ENCODE assay signal across 19 mouse cellular contexts in the genomic region with DNA sequence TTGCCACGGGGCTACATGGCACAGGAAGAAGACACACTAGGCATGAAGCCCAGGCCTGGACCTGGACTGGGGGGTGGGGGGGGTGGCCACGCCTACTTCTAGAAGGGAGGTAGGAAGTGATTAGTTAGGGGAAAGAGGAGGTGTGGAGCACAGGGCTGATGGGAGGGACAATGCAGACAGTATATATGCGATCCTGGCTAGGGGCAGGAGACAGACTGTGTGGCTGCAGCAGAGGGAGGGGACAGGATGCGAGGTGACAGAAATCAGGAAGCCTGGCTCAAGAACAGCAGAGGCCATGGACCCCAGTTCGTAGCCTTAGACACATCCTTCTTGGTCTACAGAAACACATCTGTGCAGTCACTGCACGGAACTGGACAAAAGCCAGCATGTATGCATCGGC. TPM values are rescaled to one million over a fixed set of nuclear protein-coding genes. Genes with fewer than 3 reads are reported as not detected.
DNase-seq lines count a peak whose midpoint lies in the region; ATAC-seq and TF ChIP-seq lines count a peak whose summit lies in the region.
"Had no signal": no experiment of that assay in that cellular context is flagged by ENCODE, and none has a peak within 500 bp of the region (broad histone marks: within the 10 kb centered on the region; RNA-seq: fewer than 3 reads in every experiment).

No protein-coding gene starts in this region.

- H3K9me3 ChIP-seq in heart, embryonic 13.5 days, result peaks cover 6% of the 10 kb centered on the region; the same call in 1 of the 2 replicates
- H3K9me3 ChIP-seq in heart, embryonic 10.5 days, result no peaks in the 10 kb centered on the region
- no peaks in the 10 kb centered on the region for H3K9me3 ChIP-seq in kidney, postnatal 0 days (replicated peaks; ENCODE audit: low read length)
- H3K9me3 ChIP-seq in lung, embryonic 15.5 days, result peaks cover 3% of the 10 kb centered on the region; the same call in 1 of the 2 replicates
- 0 out of 2 replicates have a peak, but pooled peaks cover 2% of the 10 kb centered on the region for H3K9me3 ChIP-seq in liver, postnatal 0 days (ENCODE audit: low read length)
- no peaks in the 10 kb centered on the region for H3K9me3 ChIP-seq in neural tube, embryonic 15.5 days (replicated peaks)

- H3K27me3 ChIP-seq in heart, embryonic 13.5 days (replicated peaks), result no peaks in the 10 kb centered on the region
- H3K27me3 ChIP-seq in heart, embryonic 10.5 days (ENCODE audit: insufficient read depth, poor library complexity, severe bottlenecking), result no peaks in the 10 kb centered on the region
- H3K27me3 ChIP-seq in kidney, postnatal 0 days (ENCODE audit: insufficient read depth, low read length), result no peaks in the 10 kb centered on the region
- H3K27me3 ChIP-seq in lung, embryonic 15.5 days, result no peaks in the 10 kb centered on the region
- no peaks in the 10 kb centered on the region for H3K27me3 ChIP-seq in liver, postnatal 0 days (ENCODE audit: insufficient read depth, low read length)
- no peaks in the 10 kb centered on the region for H3K27me3 ChIP-seq in neural tube, embryonic 15.5 days (replicated peaks)
- H3K27me3 ChIP-seq: CH12.LX; hindbrain, embryonic 12.5 days; midbrain, embryonic 13.5 days had no signal

- peaks cover 10% of the 10 kb centered on the region; the same call in 1 of the 2 replicates for H3K4me1 ChIP-seq in heart, embryonic 13.5 days
- peaks cover 10% of the 10 kb centered on the region for H3K4me1 ChIP-seq in heart, embryonic 10.5 days
- H3K4me1 ChIP-seq in kidney, postnatal 0 days (replicated peaks; ENCODE audit: insufficient read depth, low read length), result no peaks in the 10 kb centered on the region
- no peaks in the 10 kb centered on the region for H3K4me1 ChIP-seq in lung, embryonic 15.5 days
- 0 out of 2 replicates have a peak, but pooled peaks cover 7% of the 10 kb centered on the region for H3K4me1 ChIP-seq in liver, postnatal 0 days (ENCODE audit: insufficient read depth)
- H3K4me1 ChIP-seq in neural tube, embryonic 15.5 days, result no peaks in the 10 kb centered on the region
- H3K4me1 ChIP-seq: hindbrain, embryonic 12.5 days; midbrain, embryonic 13.5 days had no signal

- no peak overlapping the region for H3K4me2 ChIP-seq in heart, embryonic 13.5 days
- no peak overlapping the region for H3K4me2 ChIP-seq in kidney, postnatal 0 days (ENCODE audit: low read length)
- H3K4me2 ChIP-seq in lung, embryonic 15.5 days, result no peak overlapping the region
- H3K4me2 ChIP-seq in liver, postnatal 0 days (ENCODE audit: low read depth, low read length), result no peak overlapping the region
- H3K4me2 ChIP-seq in neural tube, embryonic 15.5 days, result no peak overlapping the region
- H3K4me2 ChIP-seq: hindbrain, embryonic 12.5 days; midbrain, embryonic 13.5 days had no signal

- 73% methylated on average over 7 of the region's 7 CpGs for WGBS in heart, embryonic 13.5 days
- 69% methylated on average over 7 of the region's 7 CpGs for WGBS in heart, embryonic 10.5 days
- WGBS in kidney, postnatal 0 days, result 71% methylated on average over 7 of the region's 7 CpGs
- WGBS in lung, embryonic 15.5 days, result 71% methylated on average over 7 of the region's 7 CpGs
- WGBS in liver, postnatal 0 days (ENCODE audit: insufficient replicate concordance), result 52% methylated on average over 7 of the region's 7 CpGs
- WGBS in neural tube, embryonic 15.5 days, result 89% methylated on average over 7 of the region's 7 CpGs

- H3K4me3 ChIP-seq in heart, embryonic 13.5 days, result no peak overlapping the region
- no peak overlapping the region for H3K4me3 ChIP-seq in heart, embryonic 10.5 days
- no peak overlapping the region for H3K4me3 ChIP-seq in kidney, postnatal 0 days (replicated peaks; ENCODE audit: low read depth, low read length)
- no peak overlapping the region for H3K4me3 ChIP-seq in lung, embryonic 15.5 days
- no peak overlapping the region for H3K4me3 ChIP-seq in liver, postnatal 0 days (ENCODE audit: low read depth, low read length)
- no peak overlapping the region for H3K4me3 ChIP-seq in neural tube, embryonic 15.5 days (replicated peaks)
- H3K4me3 ChIP-seq: gastrocnemius, adult 2 months; hindbrain, embryonic 12.5 days; layer of hippocampus, adult 2 months; midbrain, embryonic 13.5 days had no signal

- no peak for TF ChIP-seq EP300 in liver, postnatal 0 days (IDR thresholded peaks at IDR 0.05; ENCODE audit: low read depth)

- TF ChIP-seq CTCF in kidney, postnatal 0 days (IDR thresholded peaks at IDR 0.05; ENCODE audit: low read depth), result no peak
- TF ChIP-seq CTCF in liver, postnatal 0 days (IDR thresholded peaks at IDR 0.05; ENCODE audit: low read depth), result no peak

- H3K36me3 ChIP-seq in heart, embryonic 13.5 days, result peaks cover 98% of the 10 kb centered on the region
- H3K36me3 ChIP-seq in heart, embryonic 10.5 days, result peaks cover 95% of the 10 kb centered on the region
- H3K36me3 ChIP-seq in kidney, postnatal 0 days (ENCODE audit: insufficient read depth, low read length), result peaks cover 44% of the 10 kb centered on the region
- H3K36me3 ChIP-seq in lung, embryonic 15.5 days, result peaks cover 72% of the 10 kb centered on the region
- peaks cover 47% of the 10 kb centered on the region for H3K36me3 ChIP-seq in liver, postnatal 0 days (replicated peaks; ENCODE audit: insufficient read depth, low read length)
- H3K36me3 ChIP-seq in neural tube, embryonic 15.5 days, result peaks cover 93% of the 10 kb centered on the region

- H3K9ac ChIP-seq in heart, embryonic 13.5 days, result no peak overlapping the region
- H3K9ac ChIP-seq in kidney, postnatal 0 days (ENCODE audit: low read depth, low read length), result no peak overlapping the region
- H3K9ac ChIP-seq in lung, embryonic 15.5 days, result no peak overlapping the region
- no peak overlapping the region for H3K9ac ChIP-seq in liver, postnatal 0 days (replicated peaks)
- no peak overlapping the region for H3K9ac ChIP-seq in neural tube, embryonic 15.5 days (replicated peaks)
- H3K9ac ChIP-seq: forebrain, postnatal 0 days; hindbrain, embryonic 12.5 days; midbrain, embryonic 13.5 days had no signal

- DNase-seq in heart, embryonic 10.5 days (ENCODE audit: low spot score), result no peak
- DNase-seq in kidney, postnatal 0 days (ENCODE audit: low spot score), result peak; percentile 36
- no peak for DNase-seq in kidney, adult 18-20 months
- no peak for DNase-seq in lung, adult 18-20 months
- DNase-seq in liver, postnatal 0 days, result no peak
- DNase-seq: cerebellum, adult 9-11 months; forebrain, postnatal 0 days; gastrocnemius, adult 2 months; heart, adult 11 months; left cerebral cortex, postnatal 4 days; thymus, postnatal 36 days had no signal

- no peak for ATAC-seq in heart, embryonic 13.5 days (ENCODE audit: extremely low read depth, insufficient number of reproducible peaks, low FRiP score, low TSS enrichment)
- no peak for ATAC-seq in kidney, postnatal 0 days (replicated peaks; ENCODE audit: low FRiP score, low read depth)
- peak; percentile 58 for ATAC-seq in lung, embryonic 15.5 days (ENCODE audit: borderline replicate concordance, extremely low read depth, low FRiP score, low TSS enrichment)
- ATAC-seq in liver, postnatal 0 days, result peak; percentile 41
- ATAC-seq in neural tube, embryonic 15.5 days (ENCODE audit: low FRiP score), result no peak
- ATAC-seq: forebrain, postnatal 0 days; inflammation-experienced regulatory T-cells, adult 6 months; midbrain, embryonic 13.5 days had no signal

- H3K27ac ChIP-seq in heart, embryonic 13.5 days (replicated peaks), result 0 out of 2 replicates have a peak overlapping the region, but pooled peaks have one; percentile 12
- H3K27ac ChIP-seq in heart, embryonic 10.5 days, result no peak overlapping the region
- H3K27ac ChIP-seq in kidney, postnatal 0 days, result no peak overlapping the region
- H3K27ac ChIP-seq in lung, embryonic 15.5 days, result no peak overlapping the region
- 0 out of 2 replicates have a peak overlapping the region, but pooled peaks have one; percentile 12 for H3K27ac ChIP-seq in liver, postnatal 0 days (ENCODE audit: low read depth)
- no peak overlapping the region for H3K27ac ChIP-seq in neural tube, embryonic 15.5 days (replicated peaks)
- H3K27ac ChIP-seq: gastrocnemius, adult 2 months; hindbrain, embryonic 12.5 days; layer of hippocampus, adult 2 months; midbrain, embryonic 13.5 days had no signal

RNA-seq across cellular contexts. Expression of a gene that starts 20.5 kb away (rescaled TPM):
- 371 and 445 TPM in 2 replicates for polyA plus RNA-seq in heart, embryonic 13.5 days (2015; fragmentation: Nextera tagmentation; extraction: Ambion mirVana)
- 517 and 557 TPM in 2 replicates for polyA plus RNA-seq in heart, embryonic 10.5 days (2016; fragmentation: Nextera tagmentation; extraction: Ambion mirVana)
- 504 and 541 TPM in 2 replicates for polyA plus RNA-seq in kidney, postnatal 0 days (2015; fragmentation: Nextera tagmentation; extraction: Ambion mirVana)
- 465 and 505 TPM in 2 replicates for polyA plus RNA-seq in lung, embryonic 15.5 days (2015; fragmentation: Nextera tagmentation; extraction: Ambion mirVana)
- polyA plus RNA-seq in liver, postnatal 0 days (2015; fragmentation: Nextera tagmentation; extraction: Ambion mirVana), result 244 and 267 TPM in 2 replicates
- 458 and 459 TPM in 2 replicates for polyA plus RNA-seq in neural tube, embryonic 15.5 days (2015; fragmentation: Nextera tagmentation; extraction: Ambion mirVana)

RNA-seq across cellular contexts. Expression of a gene that starts 20.8 kb away (rescaled TPM):
- 0.90 and 1.0 TPM in 2 replicates for polyA plus RNA-seq in heart, embryonic 13.5 days (2015; fragmentation: Nextera tagmentation; extraction: Ambion mirVana)
- polyA plus RNA-seq in heart, embryonic 10.5 days (2016; fragmentation: Nextera tagmentation; extraction: Ambion mirVana), result 0.96 and 1.3 TPM in 2 replicates
- 1.5 TPM in 2 replicates for polyA plus RNA-seq in kidney, postnatal 0 days (2015; fragmentation: Nextera tagmentation; extraction: Ambion mirVana)
- polyA plus RNA-seq in lung, embryonic 15.5 days (2015; fragmentation: Nextera tagmentation; extraction: Ambion mirVana), result 1.6 and 1.8 TPM in 2 replicates
- polyA plus RNA-seq in liver, postnatal 0 days (2015; fragmentation: Nextera tagmentation; extraction: Ambion mirVana), result 0.53 and 0.59 TPM in 2 replicates
- polyA plus RNA-seq in neural tube, embryonic 15.5 days (2015; fragmentation: Nextera tagmentation; extraction: Ambion mirVana), result 3.8 and 5.0 TPM in 2 replicates

RNA-seq across cellular contexts. Expression of a gene that starts 23.4 kb away (rescaled TPM):
- polyA plus RNA-seq in heart, embryonic 13.5 days (2015; fragmentation: Nextera tagmentation; extraction: Ambion mirVana), result 10.5 and 11.0 TPM in 2 replicates
- polyA plus RNA-seq in heart, embryonic 10.5 days (2016; fragmentation: Nextera tagmentation; extraction: Ambion mirVana), result 9.7 and 13.5 TPM in 2 replicates
- 10.4 and 11.4 TPM in 2 replicates for polyA plus RNA-seq in kidney, postnatal 0 days (2015; fragmentation: Nextera tagmentation; extraction: Ambion mirVana)
- polyA plus RNA-seq in lung, embryonic 15.5 days (2015; fragmentation: Nextera tagmentation; extraction: Ambion mirVana), result 12.1 and 13.2 TPM in 2 replicates
- 1.9 TPM in 2 replicates for polyA plus RNA-seq in liver, postnatal 0 days (2015; fragmentation: Nextera tagmentation; extraction: Ambion mirVana)
- polyA plus RNA-seq in neural tube, embryonic 15.5 days (2015; fragmentation: Nextera tagmentation; extraction: Ambion mirVana), result 17.6 and 17.7 TPM in 2 replicates

RNA-seq across cellular contexts. Expression of a gene that starts 38.1 kb away (rescaled TPM):
- polyA plus RNA-seq in heart, embryonic 13.5 days (2015; fragmentation: Nextera tagmentation; extraction: Ambion mirVana), result 44.1 and 53.7 TPM in 2 replicates
- 49.8 and 52.8 TPM in 2 replicates for polyA plus RNA-seq in heart, embryonic 10.5 days (2016; fragmentation: Nextera tagmentation; extraction: Ambion mirVana)
- polyA plus RNA-seq in kidney, postnatal 0 days (2015; fragmentation: Nextera tagmentation; extraction: Ambion mirVana), result 69.2 and 70.9 TPM in 2 replicates
- polyA plus RNA-seq in lung, embryonic 15.5 days (2015; fragmentation: Nextera tagmentation; extraction: Ambion mirVana), result 44.1 and 45.5 TPM in 2 replicates
- polyA plus RNA-seq in liver, postnatal 0 days (2015; fragmentation: Nextera tagmentation; extraction: Ambion mirVana), result 54.6 and 63.7 TPM in 2 replicates
- 46.9 and 50.1 TPM in 2 replicates for polyA plus RNA-seq in neural tube, embryonic 15.5 days (2015; fragmentation: Nextera tagmentation; extraction: Ambion mirVana)

RNA-seq across cellular contexts. Expression of a gene that starts 42.6 kb away (rescaled TPM):
- 10.2 and 10.5 TPM in 2 replicates for polyA plus RNA-seq in heart, embryonic 13.5 days (2015; fragmentation: Nextera tagmentation; extraction: Ambion mirVana)
- 11.6 and 17.0 TPM in 2 replicates for polyA plus RNA-seq in heart, embryonic 10.5 days (2016; fragmentation: Nextera tagmentation; extraction: Ambion mirVana)
- polyA plus RNA-seq in kidney, postnatal 0 days (2015; fragmentation: Nextera tagmentation; extraction: Ambion mirVana), result 13.9 and 14.8 TPM in 2 replicates
- polyA plus RNA-seq in lung, embryonic 15.5 days (2015; fragmentation: Nextera tagmentation; extraction: Ambion mirVana), result 15.6 and 18.5 TPM in 2 replicates
- 5.5 and 5.8 TPM in 2 replicates for polyA plus RNA-seq in liver, postnatal 0 days (2015; fragmentation: Nextera tagmentation; extraction: Ambion mirVana)
- 16.2 and 16.4 TPM in 2 replicates for polyA plus RNA-seq in neural tube, embryonic 15.5 days (2015; fragmentation: Nextera tagmentation; extraction: Ambion mirVana)

Comparison
In these comparisons a context has a peak if more than half of its experiments do, and no peak if none do; other contexts are left out.
1. H3K27ac ChIP-seq: peak in heart, embryonic 13.5 days (single experiment) and liver, postnatal 0 days (single experiment); none in heart, embryonic 10.5 days (single experiment), kidney, postnatal 0 days (single experiment), lung, embryonic 15.5 days (single experiment) and neural tube, embryonic 15.5 days (single experiment).
2. ATAC-seq: peak in lung, embryonic 15.5 days (single experiment) and liver, postnatal 0 days (single experiment); none in heart, embryonic 13.5 days (single experiment), kidney, postnatal 0 days (single experiment) and neural tube, embryonic 15.5 days (single experiment).